Comparison of ENCODE assay signal across 8 mouse cellular contexts in the genomic region with DNA sequence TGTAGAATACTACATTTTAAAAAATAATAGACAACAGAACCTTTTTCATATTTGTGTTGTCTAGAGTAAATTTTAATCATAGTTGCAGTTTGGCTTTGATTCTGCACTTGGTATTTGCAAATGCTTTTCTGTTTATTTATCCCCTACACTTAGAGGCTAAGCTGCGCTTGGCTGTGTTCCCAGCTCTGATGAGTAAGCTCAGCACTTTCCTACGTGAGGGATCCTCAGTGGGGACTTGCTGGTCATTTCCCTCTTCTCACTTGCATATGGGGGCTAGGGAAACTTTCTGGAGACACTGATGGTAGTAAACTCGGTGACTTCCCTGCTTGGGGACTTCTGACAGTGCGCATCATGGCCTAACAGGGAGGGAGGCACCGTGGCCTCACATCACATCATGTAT. TPM values are rescaled to one million over a fixed set of nuclear protein-coding genes. Genes with fewer than 3 reads are reported as not detected.
DNase-seq lines count a peak whose midpoint lies in the region; ATAC-seq lines count a peak whose summit lies in the region.

No protein-coding gene starts in this region.

- H3K27me3 ChIP-seq in forebrain, embryonic 15.5 days, result no peaks in the 10 kb centered on the region
- no peaks in the 10 kb centered on the region for H3K27me3 ChIP-seq in forebrain, embryonic 12.5 days
- no peaks in the 10 kb centered on the region for H3K27me3 ChIP-seq in heart, embryonic 16.5 days (ENCODE audit: control insufficient read depth, insufficient read depth, low read length)

- H3K9me3 ChIP-seq in forebrain, embryonic 15.5 days, result no peaks in the 10 kb centered on the region
- no peaks in the 10 kb centered on the region for H3K9me3 ChIP-seq in forebrain, embryonic 12.5 days
- no peaks in the 10 kb centered on the region for H3K9me3 ChIP-seq in heart, embryonic 16.5 days (replicated peaks; ENCODE audit: control insufficient read depth, low read length)

- 57% methylated on average over 5 of the region's 5 CpGs for WGBS in forebrain, embryonic 15.5 days
- 80% methylated on average over 5 of the region's 5 CpGs for WGBS in forebrain, embryonic 12.5 days
- 38% methylated on average over 5 of the region's 5 CpGs for WGBS in heart, embryonic 16.5 days

- DNase-seq in ovary, postnatal 36 days (ENCODE audit: low spot score), result peak; percentile 33
- DNase-seq in ovary, postnatal 10 days (ENCODE audit: low spot score), result no peak
- peak; percentile 76 for DNase-seq in lung, postnatal 10 days
- DNase-seq in thymus, postnatal 14 days, result no peak

- H3K9ac ChIP-seq in forebrain, embryonic 15.5 days (replicated peaks), result no peak overlapping the region
- no peak overlapping the region for H3K9ac ChIP-seq in forebrain, embryonic 12.5 days
- no peak overlapping the region for H3K9ac ChIP-seq in heart, embryonic 16.5 days (ENCODE audit: low read length)

- H3K4me2 ChIP-seq in forebrain, embryonic 15.5 days (replicated peaks), result no peak overlapping the region
- H3K4me2 ChIP-seq in forebrain, embryonic 12.5 days, result no peak overlapping the region
- no peak overlapping the region for H3K4me2 ChIP-seq in heart, embryonic 16.5 days (ENCODE audit: low read depth, low read length)

- peaks cover 36% of the 10 kb centered on the region for H3K4me1 ChIP-seq in forebrain, embryonic 15.5 days
- H3K4me1 ChIP-seq in forebrain, embryonic 12.5 days, result peaks cover 27% of the 10 kb centered on the region
- H3K4me1 ChIP-seq in heart, embryonic 16.5 days (ENCODE audit: control insufficient read depth, insufficient read depth, low read length), result peaks cover 9% of the 10 kb centered on the region

- ATAC-seq in forebrain, embryonic 15.5 days (replicated peaks), result 0 out of 2 replicates have a peak, but pooled peaks have one; percentile 47
- no peak for ATAC-seq in forebrain, embryonic 12.5 days (ENCODE audit: low FRiP score)
- ATAC-seq in heart, embryonic 16.5 days (replicated peaks; ENCODE audit: extremely low read depth, insufficient read depth, low FRiP score), result peak; percentile 65
- no peak for ATAC-seq in monocyte, adult 5-6 weeks (replicated peaks; ENCODE audit: insufficient number of reproducible peaks, low FRiP score, low TSS enrichment, poor library complexity, severe bottlenecking)

- H3K36me3 ChIP-seq in forebrain, embryonic 15.5 days, result no peaks in the 10 kb centered on the region
- H3K36me3 ChIP-seq in forebrain, embryonic 12.5 days (replicated peaks), result no peaks in the 10 kb centered on the region
- H3K36me3 ChIP-seq in heart, embryonic 16.5 days (ENCODE audit: control insufficient read depth, insufficient read depth), result no peaks in the 10 kb centered on the region

- peak overlapping the region; percentile 12 for H3K27ac ChIP-seq in forebrain, embryonic 15.5 days (replicated peaks)
- H3K27ac ChIP-seq in forebrain, embryonic 12.5 days, result no peak overlapping the region
- peak overlapping the region; percentile 40; the same call in 1 of the 2 replicates for H3K27ac ChIP-seq in heart, embryonic 16.5 days (ENCODE audit: low read length)

- no peak overlapping the region for H3K4me3 ChIP-seq in forebrain, embryonic 15.5 days
- H3K4me3 ChIP-seq in forebrain, embryonic 12.5 days (replicated peaks), result no peak overlapping the region
- no peak overlapping the region for H3K4me3 ChIP-seq in heart, embryonic 16.5 days (ENCODE audit: low read length)

RNA-seq across cellular contexts. Expression of gene Sh3rf1, which starts 41.7 kb away (rescaled TPM):
- 32.3 and 32.8 TPM in 2 replicates for polyA plus RNA-seq in forebrain, embryonic 15.5 days (2015; fragmentation: Nextera tagmentation; extraction: Ambion mirVana)
- polyA plus RNA-seq in forebrain, embryonic 12.5 days (2016; fragmentation: Nextera tagmentation; extraction: Ambion mirVana), result 30.2 and 31.3 TPM in 2 replicates
- 4.9 and 5.3 TPM in 2 replicates for polyA plus RNA-seq in heart, embryonic 16.5 days (2015; fragmentation: Nextera tagmentation; extraction: Ambion mirVana)
- 0.57 to 2.6 TPM (median 2.1 TPM) in 3 replicates for total RNA-seq in monocyte, adult 5-6 weeks (2017)

Comparison
In these comparisons a context has a peak if more than half of its experiments do, and no peak if none do; other contexts are left out.
1. ATAC-seq: peak in forebrain, embryonic 15.5 days (single experiment) and heart, embryonic 16.5 days (single experiment); none in forebrain, embryonic 12.5 days (single experiment) and monocyte, adult 5-6 weeks (single experiment).
2. DNase-seq: peak in ovary, postnatal 36 days (single experiment) and lung, postnatal 10 days (single experiment); none in ovary, postnatal 10 days (single experiment) and thymus, postnatal 14 days (single experiment).